Mouse (Mus musculus) heart, postnatal 10 days (tissue): ENCODE data around the gene Ube2l3. TPM values are rescaled to one million over a fixed set of nuclear protein-coding genes. Genes with fewer than 3 reads are reported as not detected.
"Not testable (repeated sequence)": the region's sequence is repeated elsewhere in the genome, so short reads cannot be mapped to it uniquely, and the experiment has no call there.

Experiments used
- DNase-seq, 2 experiments: peaks; one replicate each; pipeline ENCODE4 v3.0.0; 2021
- intact Hi-C: fragments of 180-260 bp; cut with DNase I; formaldehyde crosslinking; loops from one replicate; pipeline ENCODE4 v1.15.1; 2025
- total RNA-seq, 2 experiments: library from RNA; stranded (reverse); gene quantifications; 2 replicates each; pipeline ENCODE4 v1.2.3; 2021

Gene Ube2l3
- total RNA-seq: 100 to 1,000 TPM; 133 to 137 TPM

- DNase-seq: no peak
- intact Hi-C loops: loop anchor here (5.0 kb wide), 1 partner anchor 55 kb away; the partner anchor contains the start of gene Ccdc116
These were observed at the start of gene Ube2l3 for GRCm38 (mm10) chr16:17202549-17202948. TSS of gene Ube2l3 (minus strand) at chr16:17202649.

- DNase-seq: peak; percentile 77 to 79
- intact Hi-C loops: no loop called here
These were observed 49.1 kb upstream of the Ube2l3 start for GRCm38 (mm10) chr16:17251539-17251938.

- DNase-seq: no peak
- intact Hi-C loops: no loop called here
These were observed 46.7 kb upstream of the Ube2l3 start for GRCm38 (mm10) chr16:17249135-17249534.

- DNase-seq: peak; percentile 74 to 76
- intact Hi-C loops: no loop called here
These were observed 45.3 kb upstream of the Ube2l3 start for GRCm38 (mm10) chr16:17247727-17248126.

GRCm38 (mm10) chr16:17244996-17245395, 42.5 kb upstream of the Ube2l3 start:
- DNase-seq: no peak
- intact Hi-C loops: no loop called here

GRCm38 (mm10) chr16:17243731-17244130, 41.3 kb upstream of the Ube2l3 start:
- no peak for DNase-seq
- intact Hi-C loops: no loop called here

DNA sequence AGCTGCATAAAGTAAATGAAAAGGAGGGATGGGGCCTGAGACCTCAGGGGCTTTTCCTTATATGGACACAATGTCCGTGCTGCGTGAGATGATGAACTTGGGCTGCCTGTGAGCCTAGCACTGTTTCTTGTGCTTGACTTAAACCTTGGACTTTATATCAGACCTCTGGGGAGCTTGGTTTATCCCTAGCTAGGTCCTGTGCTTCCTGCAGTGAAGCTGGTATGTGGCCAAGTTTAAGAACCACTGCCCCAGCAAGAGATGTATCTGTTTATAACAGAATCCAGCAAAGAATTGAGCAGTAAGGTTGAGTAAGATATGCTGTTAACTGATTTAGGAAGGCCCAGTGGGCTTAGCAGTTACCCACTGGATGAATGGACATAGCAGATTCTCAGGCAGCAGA, 37.0 kb upstream of the Ube2l3 start:
- intact Hi-C loops: no loop called here
- DNase-seq: no peak

DNA sequence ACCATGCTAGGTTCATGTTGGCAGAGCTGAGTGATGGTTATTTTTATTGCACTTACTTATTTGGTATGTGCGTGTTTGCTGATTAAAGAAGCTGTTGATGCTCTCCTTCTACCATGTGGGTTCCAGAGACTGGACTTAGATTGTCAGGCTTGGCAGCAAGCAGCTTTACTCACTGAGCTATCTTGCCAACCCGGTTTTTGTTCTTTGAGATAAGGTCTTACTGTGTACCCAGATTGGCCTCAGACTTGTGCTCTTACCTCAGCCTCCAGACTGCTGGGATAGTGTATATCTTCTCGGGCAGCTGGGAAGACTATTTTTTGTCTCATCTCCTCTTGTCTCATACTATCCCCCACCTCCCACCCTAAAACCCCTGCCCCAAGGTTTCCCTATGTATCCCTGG, 35.2 kb upstream of the Ube2l3 start:
- DNase-seq: no peak
- intact Hi-C loops: no loop called here

GRCm38 (mm10) chr16:17234916-17235665, 32.6 kb upstream of the Ube2l3 start:
- intact Hi-C loops: loop anchor here (2.0 kb wide), 1 partner anchor 38 kb away; no protein-coding TSS in a partner anchor
- peak; percentile 67 to 73 for DNase-seq

DNA sequence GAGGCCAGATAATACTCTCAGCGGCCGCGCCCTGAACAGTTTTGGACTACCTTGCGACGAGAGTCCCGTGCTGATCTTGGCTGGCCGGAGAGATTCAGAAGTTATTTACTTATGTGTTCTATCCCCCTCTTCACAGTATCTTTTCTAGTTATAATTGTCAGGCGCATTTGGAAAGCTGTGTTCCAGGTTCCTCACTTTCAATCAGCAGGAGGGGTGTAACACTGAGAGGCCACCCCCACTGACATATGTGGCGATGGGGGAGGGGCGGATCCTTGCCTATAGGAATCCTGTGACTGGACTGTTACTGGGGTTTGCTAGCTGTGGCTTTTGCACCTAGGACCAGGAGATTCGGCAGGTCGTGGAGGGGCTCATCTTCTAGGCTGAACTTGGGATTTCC, 32.0 kb upstream of the Ube2l3 start:
- intact Hi-C loops: loop anchor here (2.0 kb wide), 1 partner anchor 38 kb away; no protein-coding TSS in a partner anchor
- DNase-seq: peak in 1 of 2 experiments; percentile 26

- peak; percentile 53 to 56 for DNase-seq
- intact Hi-C loops: loop anchor here (2.0 kb wide), 1 partner anchor 39 kb away; no protein-coding TSS in a partner anchor
These were observed 31.5 kb upstream of the Ube2l3 start for GRCm38 (mm10) chr16:17233702-17234498.

GRCm38 (mm10) chr16:17232794-17233701, 30.6 kb upstream of the Ube2l3 start, which contains the start of gene Hic2:
TSS of gene Hic2 (plus strand) at chr16:17233572.
- DNase-seq: peak; percentile 97
- intact Hi-C loops: no loop called here

- intact Hi-C loops, DNase-seq: not testable (repeated sequence)
These were observed 29.1 kb upstream of the Ube2l3 start for GRCm38 (mm10) chr16:17231523-17231922.

- no peak for DNase-seq
- intact Hi-C loops: no loop called here
These were observed 24.0 kb upstream of the Ube2l3 start for GRCm38 (mm10) chr16:17226496-17226895.

DNA sequence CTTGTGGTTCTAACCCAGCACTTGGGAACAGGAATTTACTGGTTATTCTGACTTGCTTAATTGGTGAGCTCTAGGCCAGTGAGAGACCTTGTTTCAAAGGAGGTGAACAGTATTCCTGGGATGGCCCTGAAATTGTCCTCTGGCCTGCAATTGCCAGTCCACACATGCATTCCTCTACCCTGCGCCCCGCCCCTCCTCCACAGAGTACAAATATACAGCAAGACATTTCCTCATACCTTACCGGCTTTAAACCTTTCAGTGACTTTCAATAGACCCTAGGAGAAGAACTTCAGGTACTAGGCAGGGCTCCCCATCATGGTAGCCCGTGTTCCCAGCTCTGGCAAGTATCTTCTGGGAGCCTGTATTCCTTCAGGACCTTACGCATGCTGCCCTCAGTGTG, 23.1 kb upstream of the Ube2l3 start:
- intact Hi-C loops: no loop called here
- DNase-seq: no peak

DNA sequence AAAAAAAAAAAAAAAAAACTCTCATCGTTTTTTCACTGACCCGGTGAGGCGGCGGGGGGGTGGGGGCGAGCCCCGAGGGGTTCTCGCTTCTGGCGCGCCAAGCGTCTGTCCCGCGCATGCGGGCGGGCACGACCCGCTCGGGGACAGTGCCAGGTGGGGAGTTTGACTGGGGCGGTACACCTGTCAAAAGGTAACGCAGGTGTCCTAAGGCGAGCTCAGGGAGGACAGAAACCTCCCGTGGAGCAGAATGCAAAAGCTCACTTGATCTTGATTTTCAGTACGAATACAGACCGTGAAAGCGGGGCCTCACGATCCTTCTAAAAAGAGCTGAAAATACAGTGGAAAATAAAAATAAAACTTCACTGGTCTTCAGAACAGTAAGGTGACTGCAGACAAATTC, 19.7 kb upstream of the Ube2l3 start:
- DNase-seq: peak; percentile 95 to 99
- intact Hi-C loops: no loop called here

- intact Hi-C loops: no loop called here
- no peak for DNase-seq
These were observed 17.8 kb upstream of the Ube2l3 start for GRCm38 (mm10) chr16:17220127-17220733.

DNA sequence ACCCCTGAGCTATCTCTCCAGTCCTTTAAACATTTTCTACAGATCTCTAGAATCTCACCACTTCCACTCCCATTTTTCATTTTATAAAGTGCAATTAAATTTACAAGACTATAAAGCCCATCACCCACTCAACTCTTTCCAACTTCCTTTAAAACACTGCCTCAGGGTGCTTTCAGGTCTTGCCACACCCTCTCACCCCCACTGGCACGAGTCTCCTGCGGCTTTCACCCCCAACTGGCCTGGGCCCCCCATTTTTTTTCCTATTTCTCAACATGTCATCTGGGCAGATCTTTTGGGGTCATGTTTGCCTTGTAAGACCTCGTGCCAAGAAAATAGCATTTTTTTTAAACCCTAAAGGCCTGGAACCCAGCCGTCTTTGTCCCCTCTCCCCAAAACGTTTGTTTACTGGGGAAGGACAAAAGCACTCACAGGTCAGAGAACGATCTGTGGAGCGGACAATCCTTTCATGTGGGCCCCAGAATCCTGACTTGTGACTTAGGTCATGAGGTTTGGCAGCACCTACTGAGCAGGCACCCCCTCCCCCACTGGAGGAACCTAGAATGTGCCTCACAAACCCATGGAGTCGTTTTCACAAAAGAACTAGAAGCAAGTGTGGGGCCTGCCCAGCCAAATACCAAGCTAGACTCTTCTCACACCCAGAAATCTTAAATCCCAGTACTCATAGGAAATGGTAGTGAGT, 14.6 kb upstream of the Ube2l3 start:
- intact Hi-C loops: no loop called here
- DNase-seq: no peak
